Mouse (Mus musculus) embryonic fibroblast, embryonic 13.5 days (primary cell): ENCODE measurements at regions not wholly inside any gene's neighbourhood (a gene's known extent, or its start where the extent isn't known, plus 50 kb on each side); places are given as distances from the start of the nearest gene placed in this dataset.
A peak's percentile ranks its signal among the peaks of the same experiment; 100 is the strongest.

Experiments
- H3K27ac ChIP-seq: 2 replicates; pipeline ENCODE4 v1.5.1; 2012; ENCODE audit warnings: low read length, control low read depth, inconsistent platforms; ENCODE audit not compliant: insufficient read depth
- H3K4me1 ChIP-seq: 2 replicates; pipeline ENCODE4 v1.6.1; 2011; ENCODE audit warnings: low read length; ENCODE audit not compliant: control insufficient read depth, insufficient read depth
- H3K4me3 ChIP-seq: 2 replicates; pipeline ENCODE4 v1.5.1; 2011; ENCODE audit warnings: mild to moderate bottlenecking, control low read depth, low read length; ENCODE audit not compliant: insufficient read depth
- CTCF ChIP-seq: IDR thresholded peaks from 2 replicates; pipeline ENCODE4 v1.5.1; 2011; ENCODE audit warnings: mild to moderate bottlenecking, control low read depth, low read length, moderate library complexity, borderline replicate concordance; ENCODE audit not compliant: insufficient read depth
- POLR2A ChIP-seq: IDR thresholded peaks from 2 replicates; pipeline ENCODE4 v1.6.1; 2011; ENCODE audit warnings: low read depth, mild to moderate bottlenecking, control low read depth, low read length, moderate library complexity

GRCm38 (mm10) chr1:76018588-76018987 lies 472.5 kb downstream of the Slc4a3 start:
- TF ChIP-seq CTCF = no peak
- TF ChIP-seq POLR2A = no peak
- Histone ChIP-seq H3K4me1 (no peaks in the 10 kb centered on the region), H3K27ac (no peak overlapping the region), H3K4me3 (no peak overlapping the region)

- no peaks in the 10 kb centered on the region for H3K4me1 ChIP-seq
- H3K27ac ChIP-seq = no peak overlapping the region
- TF ChIP-seq CTCF = no peak
- no peak for TF ChIP-seq POLR2A
- H3K4me3 ChIP-seq = no peak overlapping the region
Observed at GRCm38 (mm10) chr1:76019071-76019470, 473.0 kb downstream of the Slc4a3 start.

GRCm38 (mm10) chr1:76024650-76025049 lies 478.6 kb downstream of the Slc4a3 start:
- Histone ChIP-seq H3K27ac (no peak overlapping the region), H3K4me3 (no peak overlapping the region), H3K4me1 (peaks cover 8% of the 10 kb centered on the region)
- TF ChIP-seq POLR2A = no peak
- TF ChIP-seq CTCF = no peak

- peak overlapping the region; percentile 88 for H3K27ac ChIP-seq
- no peak for TF ChIP-seq CTCF
- TF ChIP-seq POLR2A = no peak
- no peak overlapping the region for H3K4me3 ChIP-seq
- peaks cover 8% of the 10 kb centered on the region for H3K4me1 ChIP-seq
Observed at GRCm38 (mm10) chr1:76025389-76025788, 479.3 kb downstream of the Slc4a3 start.

GRCm38 (mm10) chr1:76029059-76029458 lies 483.0 kb downstream of the Slc4a3 start:
- Histone ChIP-seq H3K4me1 (peaks cover 8% of the 10 kb centered on the region), H3K4me3 (no peak overlapping the region), H3K27ac (no peak overlapping the region)
- TF ChIP-seq CTCF = no peak
- no peak for TF ChIP-seq POLR2A

GRCm38 (mm10) chr1:76031171-76031922 lies 485.3 kb downstream of the Slc4a3 start:
- Histone ChIP-seq H3K4me1 (no peaks in the 10 kb centered on the region), H3K27ac (no peak overlapping the region), H3K4me3 (no peak overlapping the region)
- TF ChIP-seq CTCF = no peak

GRCm38 (mm10) chr1:76031923-76032285 lies 485.8 kb downstream of the Slc4a3 start:
- H3K27ac ChIP-seq = no peak overlapping the region
- no peaks in the 10 kb centered on the region for H3K4me1 ChIP-seq
- no peak overlapping the region for H3K4me3 ChIP-seq
- TF ChIP-seq POLR2A (no peak), CTCF (no peak)

- no peak for TF ChIP-seq CTCF
- no peak for TF ChIP-seq POLR2A
Observed at GRCm38 (mm10) chr1:76032626-76033025, 486.6 kb downstream of the Slc4a3 start.

GRCm38 (mm10) chr1:76036316-76036715 lies 490.2 kb downstream of the Slc4a3 start:
- TF ChIP-seq POLR2A = no peak
- no peak for TF ChIP-seq CTCF
- no peak overlapping the region for H3K27ac ChIP-seq
- no peak overlapping the region for H3K4me3 ChIP-seq
- H3K4me1 ChIP-seq = no peaks in the 10 kb centered on the region

More at GRCm38 (mm10) chr1:76032626-76033025, 486.6 kb downstream of the Slc4a3 start:
- Histone ChIP-seq H3K27ac (no peak overlapping the region), H3K4me1 (no peaks in the 10 kb centered on the region), H3K4me3 (no peak overlapping the region)

GRCm38 (mm10) chr1:76039029-76039655 lies 493.1 kb downstream of the Slc4a3 start:
- no peak overlapping the region for H3K4me3 ChIP-seq
- no peaks in the 10 kb centered on the region for H3K4me1 ChIP-seq
- H3K27ac ChIP-seq = no peak overlapping the region
- TF ChIP-seq POLR2A (no peak), CTCF (no peak)

GRCm38 (mm10) chr1:76039661-76040060 lies 493.6 kb downstream of the Slc4a3 start:
- TF ChIP-seq POLR2A (no peak), CTCF (no peak)
- H3K4me1 ChIP-seq = no peaks in the 10 kb centered on the region
- H3K27ac ChIP-seq = no peak overlapping the region
- H3K4me3 ChIP-seq = no peak overlapping the region
